Mouse (Mus musculus) natural killer cell, adult 2 months (primary cell): ENCODE data around the gene Olfr685.

Experiments used
- DNase-seq, 2 experiments: peaks; one replicate each; pipeline ENCODE4 v3.0.0; 2022; ENCODE audit warnings: low spot score in 2 of 2

The Olfr685 gene

GRCm38 (mm10) chr7:105185912-105186311 is at the start of gene Olfr685:
Gene Olfr685 (minus strand): TSS chr7:105186012.
- DNase-seq = no peak

- DNase-seq = no peak
Observed at GRCm38 (mm10) chr7:105229386-105229785, 43.6 kb upstream of the Olfr685 start.

GRCm38 (mm10) chr7:105228138-105228537 is 42.3 kb upstream of the Olfr685 start:
- DNase-seq = no peak

DNA sequence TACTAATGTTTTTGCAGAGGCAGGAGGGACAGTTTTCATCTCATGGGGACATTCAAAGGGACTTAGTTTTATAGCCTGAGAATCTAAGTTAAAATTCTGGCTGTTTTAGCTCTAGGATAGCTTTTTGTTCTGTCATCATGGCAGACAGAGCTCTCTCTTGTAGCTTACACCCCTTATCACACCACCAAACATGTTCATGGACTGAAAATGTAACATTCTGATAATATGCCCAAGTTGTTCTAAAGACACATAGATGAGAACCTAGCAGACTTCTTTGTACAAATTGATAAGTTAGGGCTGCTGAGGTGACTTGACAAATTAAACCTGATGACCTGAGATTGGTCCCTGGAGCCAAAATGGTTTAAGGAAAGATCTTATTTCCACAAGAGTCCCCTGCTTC is 40.9 kb upstream of the Olfr685 start:
- no peak for DNase-seq

GRCm38 (mm10) chr7:105226072-105226471 is 40.3 kb upstream of the Olfr685 start:
- DNase-seq = no peak

- DNase-seq = no peak
Observed at GRCm38 (mm10) chr7:105218281-105218680, 32.5 kb upstream of the Olfr685 start.

- DNase-seq = no peak
Observed at GRCm38 (mm10) chr7:105214761-105215160, 28.9 kb upstream of the Olfr685 start.

DNA sequence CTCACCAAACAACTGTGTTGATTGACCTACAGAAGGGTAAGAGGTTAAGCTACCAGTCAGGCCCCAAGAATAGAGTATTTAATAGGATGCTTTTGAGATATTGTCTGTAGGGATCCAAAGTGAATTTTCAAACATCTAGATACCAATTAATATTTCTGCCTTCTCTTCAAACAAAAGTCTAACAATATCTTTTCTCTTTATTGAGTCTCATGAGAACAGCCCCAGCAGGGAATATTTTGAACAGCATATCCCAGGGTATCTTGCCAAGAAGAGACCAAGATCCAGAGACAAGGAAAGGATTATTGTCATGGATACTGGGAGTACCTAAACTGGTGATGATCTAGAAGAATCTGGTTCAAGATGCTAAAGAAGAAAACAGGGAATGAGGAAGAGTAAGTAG is 21.6 kb upstream of the Olfr685 start, which contains the start of gene Olfr686:
Gene Olfr686, minus strand, starts transcription at position 101 of the 400 bp plus-strand sequence.
- no peak for DNase-seq

GRCm38 (mm10) chr7:105170773-105171172 is 15.0 kb downstream of the Olfr685 start:
- no peak for DNase-seq

GRCm38 (mm10) chr7:105163553-105163952 is 22.3 kb downstream of the Olfr685 start, which contains the start of gene Olfr684:
Gene Olfr684 (minus strand): TSS chr7:105163653.
- no peak for DNase-seq

- DNase-seq = no peak
Observed at GRCm38 (mm10) chr7:105146912-105147311, 38.9 kb downstream of the Olfr685 start, which contains the start of gene Olfr683. Gene Olfr683 (minus strand): TSS chr7:105147012.

- DNase-seq = no peak
Observed at GRCm38 (mm10) chr7:105141275-105141674, 44.5 kb downstream of the Olfr685 start.
